Mouse (Mus musculus) spleen, adult 2 months (tissue): ENCODE measurements around the gene Arhgef3. TPM values are rescaled to one million over a fixed set of nuclear protein-coding genes. Genes with fewer than 3 reads are reported as not detected.

Source experiments
- DNase-seq, 2 experiments: peaks; one replicate each; pipeline versions ENCODE4 v3.0.0 to v3.0.0-alpha.2; 2012 to 2021; ENCODE audit warnings: low spot score in 2 of 2, low read depth in 1 of 2
- H3K27ac ChIP-seq: fragments of 200-500 bp; 2 replicates; pipeline ENCODE4 v1.5.1; 2012; ENCODE audit warnings: low read length, inconsistent platforms; ENCODE audit not compliant: insufficient read depth
- H3K27me3 ChIP-seq: fragments of 200-500 bp; 2 replicates; pipeline ENCODE4 v1.6.1; 2012; ENCODE audit warnings: mild to moderate bottlenecking, moderate library complexity, low read length, inconsistent platforms; ENCODE audit not compliant: control insufficient read depth, insufficient read depth
- H3K36me3 ChIP-seq: fragments of 200-500 bp; 2 replicates; pipeline ENCODE4 v1.6.1; 2012; ENCODE audit warnings: mild to moderate bottlenecking, low read length, inconsistent platforms; ENCODE audit not compliant: control insufficient read depth, insufficient read depth
- H3K4me1 ChIP-seq: fragments of 200-500 bp; 2 replicates; pipeline ENCODE4 v1.6.1; 2011; ENCODE audit warnings: inconsistent platforms; ENCODE audit not compliant: control insufficient read depth, insufficient read depth, insufficient read length
- H3K4me3 ChIP-seq: fragments of 200-500 bp; 2 replicates; pipeline ENCODE4 v1.5.1; 2011; ENCODE audit warnings: mild to moderate bottlenecking, inconsistent platforms; ENCODE audit not compliant: insufficient read depth, insufficient read length; ENCODE audit errors: extremely low read depth
- CTCF ChIP-seq: fragments of 200-500 bp; IDR thresholded peaks from 2 replicates; pipeline ENCODE4 v1.5.1; 2011; ENCODE audit warnings: mild to moderate bottlenecking, inconsistent platforms; ENCODE audit not compliant: insufficient read depth, insufficient read length, insufficient replicate concordance; ENCODE audit errors: extremely low read depth
- POLR2A ChIP-seq: fragments of 200-500 bp; IDR thresholded peaks from 2 replicates; pipeline ENCODE4 v1.6.1; 2011; ENCODE audit warnings: low read depth, low read length, inconsistent platforms
- WGBS: fragments of 180-500 bp; shearing (Covaris S2); methylation state at CpG from one replicate; pipeline ENCODE4 v1.1.7; 2018; 5-methylcytosine and 5-hydroxymethylcytosine counted together
- polyA plus RNA-seq: library from polyadenylated mRNA; depleted of rRNA; stranded (reverse); fragments of >200 nt; gene quantifications from 2 replicates; pipeline ENCODE4 v1.2.3, GENCODE M21; 2012

Gene Arhgef3
- polyA plus RNA-seq, 1 experiment, result 21.1 TPM

GRCm38 (mm10) chr14:27071985-27072384, 42.7 kb upstream of the Arhgef3 start:
- WGBS, result 15% methylated on average over 3 of the region's 3 CpGs
- DNase-seq, result no peak
- no peaks in the 10 kb centered on the region for H3K36me3 ChIP-seq
- H3K27me3 ChIP-seq, result no peaks in the 10 kb centered on the region
- no peak overlapping the region for H3K4me3 ChIP-seq
- no peak overlapping the region for H3K27ac ChIP-seq
- TF ChIP-seq CTCF, result no peak
- H3K4me1 ChIP-seq, result no peaks in the 10 kb centered on the region

GRCm38 (mm10) chr14:27075084-27075483, 39.6 kb upstream of the Arhgef3 start:
- no peaks in the 10 kb centered on the region for H3K4me1 ChIP-seq
- H3K36me3 ChIP-seq, result no peaks in the 10 kb centered on the region
- no peak for TF ChIP-seq CTCF
- TF ChIP-seq POLR2A, result no peak
- DNase-seq, result no peak
- H3K27me3 ChIP-seq, result no peaks in the 10 kb centered on the region
- H3K27ac ChIP-seq, result no peak overlapping the region
- no peak overlapping the region for H3K4me3 ChIP-seq
- WGBS, result 81% methylated on average over 6 of the region's 6 CpGs

- H3K36me3 ChIP-seq, result no peaks in the 10 kb centered on the region
- H3K27me3 ChIP-seq, result no peaks in the 10 kb centered on the region
These were observed 38.7 kb upstream of the Arhgef3 start for GRCm38 (mm10) chr14:27075909-27076521.

GRCm38 (mm10) chr14:27076522-27076920, 38.2 kb upstream of the Arhgef3 start:
- WGBS, result 88% methylated on average over 2 of the region's 2 CpGs
- no peaks in the 10 kb centered on the region for H3K27me3 ChIP-seq
- TF ChIP-seq CTCF (no peak), POLR2A (no peak)
- no peak overlapping the region for H3K4me3 ChIP-seq
- no peak overlapping the region for H3K27ac ChIP-seq
- H3K4me1 ChIP-seq, result no peaks in the 10 kb centered on the region
- DNase-seq, result no peak
- no peaks in the 10 kb centered on the region for H3K36me3 ChIP-seq

More at GRCm38 (mm10) chr14:27075909-27076521, 38.7 kb upstream of the Arhgef3 start:
- H3K4me1 ChIP-seq, result no peaks in the 10 kb centered on the region
- no peak overlapping the region for H3K4me3 ChIP-seq
- no peak for DNase-seq
- TF ChIP-seq CTCF (no peak), POLR2A (no peak)
- H3K27ac ChIP-seq, result no peak overlapping the region
- WGBS, result 92% methylated on average over 8 of the region's 8 CpGs

GRCm38 (mm10) chr14:27081536-27082275, 33.0 kb upstream of the Arhgef3 start:
- WGBS, result 82% methylated on average over 5 of the region's 5 CpGs
- no peak for TF ChIP-seq POLR2A
- no peak for TF ChIP-seq CTCF

GRCm38 (mm10) chr14:27085471-27085870, 29.2 kb upstream of the Arhgef3 start:
- WGBS, result 18% methylated on average over 5 of the region's 5 CpGs
- no peaks in the 10 kb centered on the region for H3K27me3 ChIP-seq

More at GRCm38 (mm10) chr14:27081536-27082275, 33.0 kb upstream of the Arhgef3 start:
- Histone ChIP-seq H3K36me3 (no peaks in the 10 kb centered on the region), H3K27ac (no peak overlapping the region), H3K4me3 (no peak overlapping the region), H3K27me3 (no peaks in the 10 kb centered on the region), H3K4me1 (no peaks in the 10 kb centered on the region)
- DNase-seq, result no peak

GRCm38 (mm10) chr14:27085999-27086398, 28.7 kb upstream of the Arhgef3 start:
- Histone ChIP-seq H3K27ac (no peak overlapping the region), H3K27me3 (no peaks in the 10 kb centered on the region), H3K36me3 (no peaks in the 10 kb centered on the region), H3K4me3 (no peak overlapping the region), H3K4me1 (no peaks in the 10 kb centered on the region)
- WGBS, result 73% methylated on average over 4 of the region's 4 CpGs
- TF ChIP-seq POLR2A (no peak), CTCF (no peak)
- DNase-seq, result no peak

More at GRCm38 (mm10) chr14:27085471-27085870, 29.2 kb upstream of the Arhgef3 start:
- Histone ChIP-seq H3K36me3 (no peaks in the 10 kb centered on the region), H3K4me1 (no peaks in the 10 kb centered on the region), H3K27ac (no peak overlapping the region), H3K4me3 (no peak overlapping the region)
- no peak for DNase-seq
- TF ChIP-seq CTCF, result no peak
- no peak for TF ChIP-seq POLR2A
